Mouse (Mus musculus): ENCODE results near the gene Dlx6.

GRCm38 (mm10) chr6:6816821-6817220, 46.3 kb upstream of the Dlx6 start:
- TF ChIP-seq POLR2A (IDR thresholded peaks at IDR 0.05; ENCODE audit: extremely low read depth, insufficient read depth, low read length) (no peak), CTCF (IDR thresholded peaks at IDR 0.05; ENCODE audit: extremely low read depth, insufficient read depth, low read length) (no peak)
